Mouse (Mus musculus) liver, postnatal 0 days (tissue): Measurements from ENCODE around the gene Twistnb. TPM values are rescaled to one million over a fixed set of nuclear protein-coding genes. Genes with fewer than 3 reads are reported as not detected.

Experiments
- ATAC-seq: fragments of 200-750 bp; cut with Nextera tagmentation; 2 replicates; pipeline ENCODE4 v1.8.0; 2017; ENCODE audit warnings: mild to moderate bottlenecking, moderate library complexity
- DNase-seq: peaks from one replicate; pipeline ENCODE4 v3.0.0-alpha.2; 2016
- H3K27ac ChIP-seq: fragments of 300-500 bp; sonication (generic); 2 replicates; pipeline ENCODE4 v1.5.1; 2014; ENCODE audit warnings: antibody characterized with exemption, moderate library complexity, mild to moderate bottlenecking, low read depth
- H3K27me3 ChIP-seq: fragments of 300-500 bp; sonication (generic); 2 replicates; pipeline ENCODE4 v1.6.1; 2014; ENCODE audit warnings: low read length, control low read depth, mixed read lengths; ENCODE audit not compliant: insufficient read depth
- H3K36me3 ChIP-seq: fragments of 300-500 bp; sonication (generic); replicated peaks from 2 replicates; pipeline ENCODE4 v1.6.1; 2014; ENCODE audit warnings: mild to moderate bottlenecking, control low read depth, low read length, moderate library complexity, mixed read lengths; ENCODE audit not compliant: insufficient read depth
- H3K4me1 ChIP-seq: fragments of 300-500 bp; sonication (generic); 2 replicates; pipeline ENCODE4 v1.6.1; 2014; ENCODE audit warnings: antibody characterized with exemption, mild to moderate bottlenecking, control low read depth; ENCODE audit not compliant: insufficient read depth
- H3K4me2 ChIP-seq: fragments of 300-500 bp; sonication (generic); 2 replicates; pipeline ENCODE4 v1.6.1; 2014; ENCODE audit warnings: low read depth, mild to moderate bottlenecking, low read length, moderate library complexity, mixed read lengths
- H3K4me3 ChIP-seq: fragments of 300-500 bp; sonication (generic); 2 replicates; pipeline ENCODE4 v1.5.1; 2014; ENCODE audit warnings: low read depth, low read length
- H3K9ac ChIP-seq: fragments of 300-500 bp; sonication (generic); replicated peaks from 2 replicates; pipeline ENCODE4 v1.6.1; 2014; ENCODE audit warnings: mild to moderate bottlenecking, moderate library complexity
- H3K9me3 ChIP-seq: fragments of 300-500 bp; sonication (generic); 2 replicates; pipeline ENCODE4 v1.6.1; 2016; ENCODE audit warnings: mild to moderate bottlenecking, control low read depth, low read length, mixed read lengths
- CTCF ChIP-seq: sonication (generic); IDR thresholded peaks from 2 replicates; pipeline ENCODE4 v1.5.1; 2016; ENCODE audit warnings: antibody characterized with exemption, low read depth
- EP300 ChIP-seq: IDR thresholded peaks from 2 replicates; pipeline ENCODE4 v1.6.1; 2016; ENCODE audit warnings: antibody characterized with exemption, low read depth, mild to moderate bottlenecking
- WGBS: fragments of 180-500 bp; shearing (Covaris S2); extraction: QIAGEN DNeasy Blood & Tissue Kit; methylation state at CpG from one replicate; pipeline ENCODE4 v1.1.7; 2014; ENCODE audit not compliant: insufficient replicate concordance; 5-methylcytosine and 5-hydroxymethylcytosine counted together
- polyA plus RNA-seq: library from polyadenylated mRNA; unstranded; fragments of >200 nt; fragmentation: Nextera tagmentation; extraction: Ambion mirVana; gene quantifications from 2 replicates; pipeline ENCODE4 v1.2.1, GENCODE M21; 2015

Twistnb gene
- polyA plus RNA-seq, 1 experiment from 2014 or later, result 51.8 TPM

- Histone ChIP-seq H3K4me1 (peaks cover 5% of the 10 kb centered on the region), H3K27ac (no peak overlapping the region), H3K27me3 (no peaks in the 10 kb centered on the region), H3K4me3 (0 out of 2 replicates have a peak overlapping the region, but pooled peaks have one; percentile 16), H3K9ac (no peak overlapping the region), H3K4me2 (peak overlapping the region; percentile 48), H3K9me3 (no peaks in the 10 kb centered on the region), H3K36me3 (peaks cover 6% of the 10 kb centered on the region)
- 39% methylated on average over 9 of the region's 9 CpGs for WGBS
- ATAC-seq (no peak), DNase-seq (no peak)
- TF ChIP-seq EP300 (no peak), CTCF (no peak)
These were observed 4.4 kb downstream of the Twistnb start for GRCm38 (mm10) chr12:33433812-33434211.

- TF ChIP-seq CTCF (peak; percentile 50), EP300 (no peak)
- H3K27ac ChIP-seq, result no peak overlapping the region
These were observed 5.3 kb downstream of the Twistnb start for GRCm38 (mm10) chr12:33434758-33435157.

GRCm38 (mm10) chr12:33455418-33455817, 26.0 kb downstream of the Twistnb start:
- no peak overlapping the region for H3K4me3 ChIP-seq
- TF ChIP-seq CTCF, result no peak
- TF ChIP-seq EP300, result no peak
- H3K4me1 ChIP-seq, result no peaks in the 10 kb centered on the region
- WGBS, result 71% methylated on average over 7 of the region's 7 CpGs
- no peaks in the 10 kb centered on the region for H3K9me3 ChIP-seq
- no peak for DNase-seq
- no peak overlapping the region for H3K27ac ChIP-seq
- no peak overlapping the region for H3K9ac ChIP-seq
- H3K27me3 ChIP-seq, result no peaks in the 10 kb centered on the region
- H3K36me3 ChIP-seq, result no peaks in the 10 kb centered on the region
- ATAC-seq, result no peak
- no peak overlapping the region for H3K4me2 ChIP-seq

More at GRCm38 (mm10) chr12:33434758-33435157, 5.3 kb downstream of the Twistnb start:
- H3K9ac ChIP-seq, result no peak overlapping the region
- ATAC-seq (no peak), DNase-seq (no peak)
- 88% methylated on average over 4 of the region's 4 CpGs for WGBS
- H3K36me3 ChIP-seq, result peaks cover 6% of the 10 kb centered on the region
- H3K4me1 ChIP-seq, result peaks cover 5% of the 10 kb centered on the region
- H3K27me3 ChIP-seq, result no peaks in the 10 kb centered on the region
- H3K4me2 ChIP-seq, result no peak overlapping the region
- no peak overlapping the region for H3K4me3 ChIP-seq
- H3K9me3 ChIP-seq, result no peaks in the 10 kb centered on the region

GRCm38 (mm10) chr12:33456242-33456641, 26.8 kb downstream of the Twistnb start:
- Histone ChIP-seq H3K27me3 (no peaks in the 10 kb centered on the region), H3K27ac (no peak overlapping the region), H3K36me3 (no peaks in the 10 kb centered on the region), H3K4me3 (no peak overlapping the region), H3K4me1 (no peaks in the 10 kb centered on the region), H3K4me2 (no peak overlapping the region), H3K9me3 (no peaks in the 10 kb centered on the region), H3K9ac (no peak overlapping the region)
- ATAC-seq, result no peak
- no peak for TF ChIP-seq EP300
- no peak for TF ChIP-seq CTCF
- WGBS, result 44% methylated on average over 5 of the region's 5 CpGs
- DNase-seq, result no peak

- Histone ChIP-seq H3K9me3 (no peaks in the 10 kb centered on the region), H3K4me3 (no peak overlapping the region), H3K4me2 (no peak overlapping the region), H3K27me3 (no peaks in the 10 kb centered on the region), H3K4me1 (no peaks in the 10 kb centered on the region), H3K36me3 (no peaks in the 10 kb centered on the region), H3K9ac (no peak overlapping the region), H3K27ac (no peak overlapping the region)
- 23% methylated on average over 5 of the region's 5 CpGs for WGBS
- TF ChIP-seq CTCF, result peak; percentile 38
- no peak for TF ChIP-seq EP300
- ATAC-seq (no peak), DNase-seq (no peak)
These were observed 51.5 kb downstream of the Twistnb start for GRCm38 (mm10) chr12:33480975-33481374.

- DNase-seq (no peak), ATAC-seq (no peak)
- H3K4me3 ChIP-seq, result no peak overlapping the region
- no peaks in the 10 kb centered on the region for H3K36me3 ChIP-seq
- H3K9ac ChIP-seq, result no peak overlapping the region
- no peaks in the 10 kb centered on the region for H3K4me1 ChIP-seq
- H3K27me3 ChIP-seq, result no peaks in the 10 kb centered on the region
- WGBS, result 81% methylated on average over 2 of the region's 2 CpGs
- TF ChIP-seq EP300 (no peak), CTCF (no peak)
- H3K4me2 ChIP-seq, result no peak overlapping the region
- H3K9me3 ChIP-seq, result no peaks in the 10 kb centered on the region
- H3K27ac ChIP-seq, result no peak overlapping the region
These were observed 53.5 kb downstream of the Twistnb start for GRCm38 (mm10) chr12:33482931-33483330.

Other genes with a start within 250 kb of the Twistnb start
- gene Efcab10, start 34.8 kb upstream of the Twistnb start, polyA plus RNA-seq, result not detected in 2 replicates